Mouse (Mus musculus): ENCODE data around the gene Ghrhr. TPM values are rescaled to one million over a fixed set of nuclear protein-coding genes. Genes with fewer than 3 reads are reported as not detected.

Ghrhr gene
- total RNA-seq, 2 experiments from 2014 or later: not detected

Other genes starting within 250 kb of the Ghrhr start
- 10 to 100 TPM; 19.9 to 20.1 TPM for gene Crhr2, start 243.3 kb upstream of the Ghrhr start, total RNA-seq (2021)
- gene Inmt, start 201.3 kb upstream of the Ghrhr start, total RNA-seq (2021): 10 to 100 TPM; 31.1 to 33.0 TPM
- gene Mindy4, start 172.9 kb upstream of the Ghrhr start, total RNA-seq (2021): 1 to 10 TPM; 3.7 to 6.7 TPM
- 100 to 1,000 TPM; 402 to 412 TPM for gene Aqp1, start 39.9 kb upstream of the Ghrhr start, total RNA-seq (2021)
- 1 to 10 TPM; 4.9 to 6.1 TPM for gene Adcyap1r1, start 75.7 kb downstream of the Ghrhr start, total RNA-seq (2021)

All from heart, adult 18-20 months (tissue).